ENCODE assay signal across 18 mouse cellular contexts in the genomic region with DNA sequence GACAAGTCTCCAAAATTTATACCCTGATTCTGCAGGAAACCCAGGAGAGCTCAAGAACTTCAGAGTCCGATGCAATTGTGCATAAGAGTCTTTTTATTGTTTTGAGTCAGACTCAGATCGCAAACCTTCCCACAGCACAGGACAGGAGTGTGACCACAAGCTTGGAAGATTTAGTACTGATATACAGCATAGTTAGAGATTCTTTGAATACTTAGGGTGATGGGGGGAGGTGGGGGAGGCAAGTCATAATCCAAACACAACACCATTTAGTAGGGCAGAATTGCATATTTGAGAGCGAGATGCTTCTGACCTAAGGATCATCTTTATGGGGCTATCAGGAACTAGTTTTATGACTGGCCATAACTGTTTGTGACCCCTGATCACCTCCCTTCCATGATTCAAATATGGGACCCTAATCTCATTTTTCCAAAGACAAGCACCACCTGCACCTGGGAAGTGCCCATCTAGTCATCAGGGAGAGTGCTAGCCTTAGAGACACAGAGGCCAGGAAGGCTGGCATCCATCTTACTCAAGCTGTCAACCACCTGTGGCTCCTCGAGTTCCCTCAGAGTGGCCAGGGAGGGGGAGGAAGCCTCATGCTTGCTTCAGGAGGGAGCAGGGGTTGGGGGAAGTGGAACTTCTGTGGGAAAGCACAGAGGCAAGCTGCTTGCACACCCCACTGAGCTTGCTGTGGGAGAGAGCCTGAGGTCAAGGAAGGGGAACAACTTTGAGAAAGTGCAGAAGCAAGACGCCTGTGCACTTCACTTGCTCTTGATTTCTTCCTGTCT.
DNase-seq lines count a peak whose midpoint lies in the region; TF ChIP-seq lines count a peak whose summit lies in the region.
"Had no signal": no experiment of that assay in that cellular context is flagged by ENCODE, and none has a peak within 500 bp of the region (broad histone marks: within the 10 kb centered on the region; RNA-seq: fewer than 3 reads in every experiment).

No protein-coding gene starts in this region.

- intact Hi-C loops in left cerebral cortex, postnatal 14 days (cut with DNase I), result no loop called here

- no peak overlapping the region for H3K4me3 ChIP-seq in cerebellum, adult 2 months (replicated peaks; ENCODE audit: insufficient read depth, low read depth, low read length)
- H3K4me3 ChIP-seq: forebrain, embryonic 12.5 days; gastrocnemius, adult 2 months; heart, embryonic 12.5 days; hindbrain, embryonic 13.5 days; limb, embryonic 15.5 days; megakaryocyte, embryonic 14.5 days; midbrain, embryonic 15.5 days had no signal

- no peak for TF ChIP-seq POLR2A in cerebellum, adult 2 months (IDR thresholded peaks at IDR 0.05; ENCODE audit: borderline replicate concordance, insufficient read depth, low read length)

- H3K4me1 ChIP-seq in cerebellum, adult 2 months (ENCODE audit: control insufficient read depth, insufficient read depth, low read length), result no peaks in the 10 kb centered on the region; the same call in 1 of the 2 replicates
- H3K4me1 ChIP-seq: forebrain, embryonic 12.5 days; heart, embryonic 12.5 days; hindbrain, embryonic 13.5 days; limb, embryonic 15.5 days; megakaryocyte, embryonic 14.5 days; midbrain, embryonic 15.5 days had no signal

- no peaks in the 10 kb centered on the region for H3K27me3 ChIP-seq in cerebellum, adult 2 months (ENCODE audit: control insufficient read depth, insufficient read depth, low read length)
- H3K27me3 ChIP-seq: forebrain, embryonic 12.5 days; heart, embryonic 12.5 days; hindbrain, embryonic 13.5 days; limb, embryonic 15.5 days; megakaryocyte, embryonic 14.5 days; midbrain, embryonic 15.5 days had no signal

- H3K27ac ChIP-seq in cerebellum, adult 2 months (ENCODE audit: insufficient read depth, low read length), result no peak overlapping the region
- H3K27ac ChIP-seq: forebrain, embryonic 12.5 days; gastrocnemius, adult 2 months; hindbrain, embryonic 13.5 days; limb, embryonic 15.5 days; midbrain, embryonic 15.5 days had no signal

- no peak for TF ChIP-seq CTCF in cerebellum, adult 2 months (IDR thresholded peaks at IDR 0.05; ENCODE audit: borderline replicate concordance, insufficient read depth, low read depth, low read length)

- DNase-seq in cerebellum, adult 18-20 months, result peak; percentile 33 to 52
- no peak for DNase-seq in cerebellum, adult 11 months
- peak; percentile 3 for DNase-seq in kidney, postnatal 14 days
- no peak for DNase-seq in kidney, adult 18-20 months
- peak; percentile 37 to 55 for DNase-seq in cerebellum, adult 2 months
- peak; percentile 9 for DNase-seq in embryo, embryonic 10.5 days (ENCODE audit: low spot score)
- no peak for DNase-seq in urinary bladder, adult 18-20 months (ENCODE audit: low spot score in 2 of 2)
- DNase-seq in left cerebral cortex, postnatal 14 days (ENCODE audit: low spot score in 2 of 2), result no peak
- DNase-seq: adrenal gland, postnatal 36 days; gastrocnemius, adult 2 months; heart, postnatal 14 days; right cerebral cortex, postnatal 25 days had no signal

- WGBS in cerebellum, adult 2 months, result 74% methylated on average over 5 of the region's 5 CpGs

Comparison
In these comparisons a context has a peak if more than half of its experiments do, and no peak if none do; other contexts are left out.
1. DNase-seq: peak in cerebellum, adult 18-20 months (2 of 2), kidney, postnatal 14 days (single experiment), cerebellum, adult 2 months (2 of 2) and embryo, embryonic 10.5 days (single experiment); none in cerebellum, adult 11 months (single experiment), kidney, adult 18-20 months (single experiment), urinary bladder, adult 18-20 months (0 of 2) and left cerebral cortex, postnatal 14 days (0 of 2).